Mouse (Mus musculus) kidney, adult 2 months (tissue): ENCODE data around the gene Nsun3.

Experiments used
- CTCF ChIP-seq: fragments of 200-500 bp; conservative IDR thresholded peaks from 2 replicates; pipeline ENCODE4 v1.5.1; 2011; ENCODE audit warnings: low read depth, mild to moderate bottlenecking, control low read depth, low read length, moderate library complexity, mixed read lengths; ENCODE audit not compliant: insufficient read depth, insufficient read length
- POLR2A ChIP-seq: fragments of 200-500 bp; IDR thresholded peaks from one replicate; pipeline ENCODE4 v1.6.1; 2011; ENCODE audit warnings: low read depth, low read length, control low read depth

GRCm38 (mm10) chr16:62773462-62773861 is 13.2 kb downstream of the Nsun3 start:
- TF ChIP-seq POLR2A (no peak), CTCF (no peak; the same call in 1 of the 2 replicates)
